Mouse (Mus musculus) limb, embryonic 15.5 days (tissue): ENCODE data around the gene Ap1g2. TPM values are rescaled to one million over a fixed set of nuclear protein-coding genes. Genes with fewer than 3 reads are reported as not detected.

Experiments
- ATAC-seq: fragments of 200-750 bp; cut with Nextera tagmentation; 2 replicates; pipeline ENCODE4 v1.8.0; 2017; ENCODE audit warnings: low read depth, moderate TSS enrichment; ENCODE audit not compliant: insufficient number of reproducible peaks, low FRiP score, low TSS enrichment
- H3K27ac ChIP-seq: fragments of 300-500 bp; sonication (generic); 2 replicates; pipeline ENCODE4 v1.5.1; 2015; ENCODE audit warnings: moderate library complexity, mild to moderate bottlenecking, inconsistent platforms
- H3K27me3 ChIP-seq: fragments of 300-500 bp; sonication (generic); 2 replicates; pipeline ENCODE4 v1.6.1; 2015; ENCODE audit warnings: inconsistent platforms
- H3K36me3 ChIP-seq: fragments of 300-500 bp; sonication (generic); 2 replicates; pipeline ENCODE4 v1.6.1; 2015; ENCODE audit warnings: inconsistent platforms
- H3K4me1 ChIP-seq: fragments of 300-500 bp; sonication (generic); 2 replicates; pipeline ENCODE4 v1.6.1; 2015; ENCODE audit warnings: inconsistent platforms
- H3K4me2 ChIP-seq: fragments of 300-500 bp; sonication (generic); 2 replicates; pipeline ENCODE4 v1.6.1; 2015; ENCODE audit warnings: mild to moderate bottlenecking, inconsistent platforms
- H3K4me3 ChIP-seq: fragments of 300-500 bp; sonication (generic); 2 replicates; pipeline ENCODE4 v1.5.1; 2015; ENCODE audit warnings: mild to moderate bottlenecking, inconsistent platforms
- H3K9ac ChIP-seq: fragments of 300-500 bp; sonication (generic); 2 replicates; pipeline ENCODE4 v1.6.1; 2015; ENCODE audit warnings: inconsistent platforms
- H3K9me3 ChIP-seq: fragments of 300-500 bp; sonication (generic); 2 replicates; pipeline ENCODE4 v1.6.1; 2016; ENCODE audit warnings: inconsistent platforms
- WGBS: fragments of 180-500 bp; shearing (Covaris S2); methylation state at CpG from one replicate; pipeline ENCODE4 v1.1.7; 2015; 5-methylcytosine and 5-hydroxymethylcytosine counted together
- polyA plus RNA-seq: library from polyadenylated mRNA; unstranded; fragments of >200 nt; fragmentation: Nextera tagmentation; extraction: Ambion mirVana; gene quantifications from 2 replicates; pipeline ENCODE4 v1.2.1, GENCODE M21; 2015

Gene Ap1g2
- polyA plus RNA-seq, 1 experiment from 2014 or later, result 25.2 TPM

- Histone ChIP-seq H3K4me3 (no peak overlapping the region), H3K4me1 (peaks cover 13% of the 10 kb centered on the region), H3K9me3 (no peaks in the 10 kb centered on the region), H3K36me3 (no peaks in the 10 kb centered on the region), H3K27ac (no peak overlapping the region), H3K27me3 (no peaks in the 10 kb centered on the region), H3K4me2 (no peak overlapping the region), H3K9ac (no peak overlapping the region)
- WGBS, result 81% methylated on average over 5 of the region's 5 CpGs
- ATAC-seq, result no peak
These were observed 19.3 kb upstream of the Ap1g2 start for GRCm38 (mm10) chr14:55125711-55126110.

- no peak for ATAC-seq
- H3K36me3 ChIP-seq, result no peaks in the 10 kb centered on the region
- H3K4me2 ChIP-seq, result peak overlapping the region; percentile 41
- H3K4me1 ChIP-seq, result peaks cover 13% of the 10 kb centered on the region
- peak overlapping the region; percentile 8; the same call in 1 of the 2 replicates for H3K27ac ChIP-seq
- WGBS, result 16% methylated on average over 8 of the region's 8 CpGs
- peaks cover 2% of the 10 kb centered on the region for H3K27me3 ChIP-seq
- H3K9me3 ChIP-seq, result no peaks in the 10 kb centered on the region
- no peak overlapping the region for H3K9ac ChIP-seq
- peak overlapping the region; percentile 12 for H3K4me3 ChIP-seq
These were observed 16.0 kb upstream of the Ap1g2 start for GRCm38 (mm10) chr14:55122359-55122758.

- H3K9ac ChIP-seq, result no peak overlapping the region
- H3K36me3 ChIP-seq, result no peaks in the 10 kb centered on the region
- ATAC-seq, result peak; percentile 72; the same call in 1 of the 2 replicates
- WGBS, result 5% methylated on average over 5 of the region's 5 CpGs
- H3K27me3 ChIP-seq, result peaks cover 6% of the 10 kb centered on the region
- peaks cover 15% of the 10 kb centered on the region for H3K4me1 ChIP-seq
- H3K9me3 ChIP-seq, result no peaks in the 10 kb centered on the region
- peak overlapping the region; percentile 41 for H3K4me2 ChIP-seq
- H3K27ac ChIP-seq, result peak overlapping the region; percentile 8; the same call in 1 of the 2 replicates
- H3K4me3 ChIP-seq, result peak overlapping the region; percentile 12
These were observed 15.6 kb upstream of the Ap1g2 start for GRCm38 (mm10) chr14:55121947-55122346.

- Histone ChIP-seq H3K4me1 (peaks cover 37% of the 10 kb centered on the region), H3K36me3 (no peaks in the 10 kb centered on the region), H3K27me3 (peaks cover 25% of the 10 kb centered on the region), H3K27ac (no peak overlapping the region), H3K4me2 (no peak overlapping the region), H3K9me3 (no peaks in the 10 kb centered on the region), H3K4me3 (no peak overlapping the region), H3K9ac (no peak overlapping the region)
- WGBS, result 69% methylated on average over 4 of the region's 4 CpGs
- ATAC-seq, result no peak
These were observed 13.2 kb upstream of the Ap1g2 start for GRCm38 (mm10) chr14:55119421-55120134.

GRCm38 (mm10) chr14:55118852-55119251 is 12.5 kb upstream of the Ap1g2 start:
- no peaks in the 10 kb centered on the region for H3K9me3 ChIP-seq
- no peak overlapping the region for H3K9ac ChIP-seq
- 63% methylated on average over 4 of the region's 4 CpGs for WGBS
- H3K27ac ChIP-seq, result no peak overlapping the region
- H3K4me1 ChIP-seq, result peaks cover 45% of the 10 kb centered on the region
- ATAC-seq, result no peak
- H3K27me3 ChIP-seq, result peaks cover 32% of the 10 kb centered on the region
- no peak overlapping the region for H3K4me2 ChIP-seq
- no peaks in the 10 kb centered on the region for H3K36me3 ChIP-seq
- no peak overlapping the region for H3K4me3 ChIP-seq

- no peak for ATAC-seq
- peak within 1 kb of the TSS; percentile 100 for H3K4me2 ChIP-seq
- peak within 1 kb of the TSS; percentile 54 for H3K4me3 ChIP-seq
- WGBS, result 5% methylated on average over 21 of the region's 21 CpGs
- H3K36me3 ChIP-seq, result no peaks in the 10 kb centered on the region
- H3K4me1 ChIP-seq, result peaks cover 35% of the 10 kb centered on the region
- H3K9ac ChIP-seq, result no peak within 1 kb of the TSS
- H3K9me3 ChIP-seq, result no peaks in the 10 kb centered on the region
- H3K27me3 ChIP-seq, result peaks cover 53% of the 10 kb centered on the region
- H3K27ac ChIP-seq, result peak within 1 kb of the TSS; percentile 50; the same call in 1 of the 2 replicates
These were observed 10.2 kb upstream of the Ap1g2 start, which contains the start of gene Jph4 for GRCm38 (mm10) chr14:55116425-55117200. Jph4 (minus strand) TSS chr14:55116935.

- under 1% methylated on average over 8 of the region's 8 CpGs for WGBS
- Histone ChIP-seq H3K27me3 (peaks cover 61% of the 10 kb centered on the region), H3K4me1 (peaks cover 35% of the 10 kb centered on the region), H3K4me2 (peak overlapping the region; percentile 100), H3K9me3 (no peaks in the 10 kb centered on the region), H3K9ac (no peak overlapping the region), H3K27ac (no peak overlapping the region), H3K36me3 (no peaks in the 10 kb centered on the region), H3K4me3 (peak overlapping the region; percentile 54)
- ATAC-seq, result no peak; the same call in 1 of the 2 replicates
These were observed 9.5 kb upstream of the Ap1g2 start for GRCm38 (mm10) chr14:55115846-55116245.

- Histone ChIP-seq H3K36me3 (no peaks in the 10 kb centered on the region), H3K4me3 (peak overlapping the region; percentile 54), H3K4me2 (peak overlapping the region; percentile 100), H3K9me3 (no peaks in the 10 kb centered on the region), H3K27me3 (peaks cover 69% of the 10 kb centered on the region), H3K9ac (peak overlapping the region; percentile 44), H3K4me1 (peaks cover 36% of the 10 kb centered on the region), H3K27ac (no peak overlapping the region)
- under 1% methylated on average over 71 of the region's 78 CpGs for WGBS
- ATAC-seq, result peak; percentile 45
These were observed 8.6 kb upstream of the Ap1g2 start for GRCm38 (mm10) chr14:55114759-55115701.

GRCm38 (mm10) chr14:55113975-55114645 is 7.7 kb upstream of the Ap1g2 start:
- Histone ChIP-seq H3K36me3 (no peaks in the 10 kb centered on the region), H3K4me3 (peak overlapping the region; percentile 54), H3K27me3 (peaks cover 77% of the 10 kb centered on the region), H3K4me1 (peaks cover 45% of the 10 kb centered on the region), H3K9ac (no peak overlapping the region), H3K4me2 (peak overlapping the region; percentile 100), H3K9me3 (no peaks in the 10 kb centered on the region), H3K27ac (no peak overlapping the region)
- WGBS, result 8% methylated on average over 26 of the region's 26 CpGs
- no peak for ATAC-seq

GRCm38 (mm10) chr14:55113351-55113974 is 7.1 kb upstream of the Ap1g2 start:
- Histone ChIP-seq H3K4me3 (peak overlapping the region; percentile 54; the same call in 1 of the 2 replicates), H3K36me3 (no peaks in the 10 kb centered on the region), H3K9me3 (no peaks in the 10 kb centered on the region), H3K4me2 (0 out of 2 replicates have a peak overlapping the region, but pooled peaks have one; percentile 5), H3K9ac (no peak overlapping the region), H3K27ac (no peak overlapping the region), H3K27me3 (peaks cover 77% of the 10 kb centered on the region), H3K4me1 (peaks cover 51% of the 10 kb centered on the region)
- no peak for ATAC-seq
- WGBS, result 67% methylated on average over 51 of the region's 51 CpGs
